In the genomic region with DNA sequence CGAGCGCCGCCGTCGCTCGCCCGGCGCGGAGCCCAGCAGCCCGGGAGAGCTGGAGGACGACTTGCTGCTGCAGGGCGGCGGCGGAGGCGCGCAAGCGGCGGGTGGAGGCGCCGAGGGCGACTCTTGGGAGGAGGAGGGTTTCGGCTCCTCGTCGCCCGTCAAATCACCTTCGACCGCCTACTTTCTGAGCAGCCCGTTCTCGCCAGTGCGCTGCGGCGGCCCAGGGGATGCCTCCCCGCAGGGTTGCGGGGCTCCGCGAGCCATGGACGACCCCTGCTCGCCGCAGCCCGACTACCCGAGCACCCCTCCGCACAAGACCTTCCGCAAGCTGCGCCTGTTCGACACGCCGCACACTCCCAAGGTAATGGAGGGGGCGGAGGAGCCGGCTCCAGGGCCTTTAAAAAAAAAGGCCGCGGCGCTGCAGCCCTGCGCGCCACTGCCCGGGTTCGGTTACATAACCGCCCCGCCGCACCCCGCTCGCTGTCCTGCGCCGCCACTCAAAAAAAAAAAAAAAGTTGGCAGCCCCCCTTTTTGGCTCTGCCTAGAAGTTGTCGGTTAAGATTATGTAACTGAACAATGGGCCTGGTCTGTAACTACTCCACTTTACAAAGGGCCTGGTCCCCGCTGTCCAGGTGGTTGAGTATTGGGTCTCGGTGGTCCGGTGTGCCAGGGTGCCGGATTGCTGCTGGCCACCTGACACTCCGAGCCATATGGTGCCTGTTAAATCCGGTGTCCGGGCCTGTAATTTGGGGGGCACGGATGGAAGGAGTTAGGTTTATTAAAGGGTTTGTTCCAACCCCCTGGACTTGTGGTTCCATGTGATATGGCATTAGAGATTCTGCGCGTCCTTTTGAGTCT, we compare ENCODE assay signal across 8 mouse cellular contexts. TPM values are rescaled to one million over a fixed set of nuclear protein-coding genes. Genes with fewer than 3 reads are reported as not detected.
DNase-seq lines count a peak whose midpoint lies in the region; ATAC-seq and TF ChIP-seq lines count a peak whose summit lies in the region.

No protein-coding gene starts in this region.

- peaks cover 51% of the 10 kb centered on the region for H3K79me3 ChIP-seq in C2C12 (ENCODE audit: low read depth)

- TF ChIP-seq POLR2A in testis, adult 2 months (IDR thresholded peaks at IDR 0.05; ENCODE audit: control insufficient read depth, low read depth, low read length), result no peak

- TF ChIP-seq CTCF in C2C12 (IDR thresholded peaks at IDR 0.05; ENCODE audit: control insufficient read depth, insufficient read depth, insufficient read length), result no peak
- TF ChIP-seq CTCF in midbrain, postnatal 0 days (IDR thresholded peaks at IDR 0.05), result no peak
- no peak for TF ChIP-seq CTCF in testis, adult 2 months (IDR thresholded peaks at IDR 0.05; ENCODE audit: control insufficient read depth, insufficient read depth, insufficient replicate concordance, low read depth, low read length)

- peak overlapping the region; percentile 86 for H3K4me2 ChIP-seq in embryonic facial prominence, embryonic 14.5 days (ENCODE audit: low read depth, low read length)
- peak overlapping the region; percentile 88 for H3K4me2 ChIP-seq in midbrain, postnatal 0 days (ENCODE audit: low read depth, low read length, poor library complexity, severe bottlenecking)

- WGBS in embryonic facial prominence, embryonic 14.5 days, result 0% methylated on average over 32 of the region's 74 CpGs
- 0% methylated on average over 52 of the region's 74 CpGs for WGBS in midbrain, postnatal 0 days

- peaks cover 13% of the 10 kb centered on the region; the same call in 1 of the 2 replicates for H3K4me1 ChIP-seq in embryonic facial prominence, embryonic 14.5 days (ENCODE audit: control insufficient read depth, insufficient read depth, low read length)
- no peaks in the 10 kb centered on the region for H3K4me1 ChIP-seq in midbrain, postnatal 0 days (ENCODE audit: insufficient read depth, low read length)
- H3K4me1 ChIP-seq in testis, adult 2 months (ENCODE audit: control insufficient read depth, insufficient read depth, low read length), result peaks cover 9% of the 10 kb centered on the region; the same call in 1 of the 2 replicates

- H3K9ac ChIP-seq in embryonic facial prominence, embryonic 14.5 days (ENCODE audit: low read depth, low read length), result peak overlapping the region; percentile 79
- H3K9ac ChIP-seq in midbrain, postnatal 0 days (replicated peaks; ENCODE audit: low read length, poor library complexity, severe bottlenecking), result peak overlapping the region; percentile 67

- H3K27ac ChIP-seq in embryonic facial prominence, embryonic 14.5 days (replicated peaks; ENCODE audit: low read depth, low read length), result peak overlapping the region; percentile 93
- peak overlapping the region; percentile 60 for H3K27ac ChIP-seq in midbrain, postnatal 0 days (ENCODE audit: low read depth, low read length)
- H3K27ac ChIP-seq in testis, adult 2 months (ENCODE audit: control insufficient read depth, insufficient read depth, low read depth, low read length), result peak overlapping the region; percentile 90

- no peaks in the 10 kb centered on the region for H3K9me3 ChIP-seq in embryonic facial prominence, embryonic 14.5 days (ENCODE audit: control insufficient read depth, low read length)
- H3K9me3 ChIP-seq in midbrain, postnatal 0 days (ENCODE audit: low read length), result no peaks in the 10 kb centered on the region

- H3K79me2 ChIP-seq in C2C12 (ENCODE audit: control insufficient read depth, insufficient read depth), result peaks cover 57% of the 10 kb centered on the region

- H3K4me3 ChIP-seq in C2C12 (ENCODE audit: insufficient read depth, poor library complexity, severe bottlenecking), result peak overlapping the region; percentile 78
- H3K4me3 ChIP-seq in embryonic facial prominence, embryonic 14.5 days (ENCODE audit: low read depth, low read length), result peak overlapping the region; percentile 95
- H3K4me3 ChIP-seq in midbrain, postnatal 0 days (ENCODE audit: low read depth, low read length), result peak overlapping the region; percentile 84
- H3K4me3 ChIP-seq in testis, adult 2 months (ENCODE audit: control insufficient read depth, low read depth, low read length), result peak overlapping the region; percentile 93

- peak; percentile 69 for DNase-seq in adrenal gland, postnatal 25 days
- DNase-seq in embryonic facial prominence, embryonic 14.5 days (ENCODE audit: low spot score), result peak; percentile 81
- peak; percentile 85 to 89 for DNase-seq in heart, adult 9 months (ENCODE audit: low spot score in 2 of 2)
- DNase-seq in kidney, adult 9 months, result peak; percentile 90
- DNase-seq in liver, result peak; percentile 75
- peak; percentile 36 for DNase-seq in midbrain, postnatal 0 days (ENCODE audit: low spot score)

- no peaks in the 10 kb centered on the region for H3K27me3 ChIP-seq in C2C12 (ENCODE audit: control insufficient read depth, insufficient read depth, insufficient read length)
- H3K27me3 ChIP-seq in embryonic facial prominence, embryonic 14.5 days (replicated peaks; ENCODE audit: control insufficient read depth, insufficient read depth, low read length), result no peaks in the 10 kb centered on the region
- H3K27me3 ChIP-seq in midbrain, postnatal 0 days (ENCODE audit: insufficient read depth, low read length), result no peaks in the 10 kb centered on the region
- no peaks in the 10 kb centered on the region for H3K27me3 ChIP-seq in testis, adult 2 months (ENCODE audit: control insufficient read depth, insufficient read depth, low read length)

- peak; percentile 12 for ATAC-seq in embryonic facial prominence, embryonic 14.5 days (ENCODE audit: low read depth)
- ATAC-seq in midbrain, postnatal 0 days (ENCODE audit: low FRiP score), result peak; percentile 47; the same call in 1 of the 2 replicates

- H3ac ChIP-seq in C2C12 (ENCODE audit: control insufficient read depth, insufficient read length, low read depth), result peak overlapping the region; percentile 69

- H3K36me3 ChIP-seq in C2C12 (ENCODE audit: control insufficient read depth, insufficient read depth), result peaks cover 29% of the 10 kb centered on the region
- peaks cover 14% of the 10 kb centered on the region for H3K36me3 ChIP-seq in embryonic facial prominence, embryonic 14.5 days (ENCODE audit: control insufficient read depth, insufficient read depth, low read length)
- H3K36me3 ChIP-seq in midbrain, postnatal 0 days (ENCODE audit: insufficient read depth, low read length), result no peaks in the 10 kb centered on the region
- no peaks in the 10 kb centered on the region for H3K36me3 ChIP-seq in testis, adult 2 months (ENCODE audit: control insufficient read depth, insufficient read depth, low read length)

TF ChIP-seq in C2C12, 6 proteins besides CTCF, POLR2A, EP300 and RAD21:
- TF ChIP-seq CEBPB (IDR thresholded peaks at IDR 0.05; ENCODE audit: low read depth), result no peak
- no peak for TF ChIP-seq USF1 (IDR thresholded peaks at IDR 0.05; ENCODE audit: low read depth)
- no peak for TF ChIP-seq FOSL1 (IDR thresholded peaks at IDR 0.05; ENCODE audit: insufficient read depth, low read length, poor library complexity, severe bottlenecking)
- no peak for TF ChIP-seq MYOD1 (IDR thresholded peaks at IDR 0.05; ENCODE audit: control insufficient read depth, insufficient read length, low read depth)
- TF ChIP-seq MAX (IDR thresholded peaks at IDR 0.05), result peak; percentile 12
- no peak for TF ChIP-seq MYOG (IDR thresholded peaks at IDR 0.05; ENCODE audit: control insufficient read depth, extremely low read depth, insufficient read length)

RNA-seq across cellular contexts. Expression of gene Wee1, which starts 0.9 kb away (rescaled TPM):
- 15.8 TPM for polyA plus RNA-seq in C2C12 (2012; fragmentation: generic; extraction: Trizol)
- total RNA-seq in adrenal gland, postnatal 25 days (2021), result 14.5 and 17.0 TPM in 2 replicates
- 23.6 TPM in 2 replicates for polyA plus RNA-seq in embryonic facial prominence, embryonic 14.5 days (2014; fragmentation: Nextera tagmentation; extraction: Ambion mirVana)
- 4.1 and 5.1 TPM in 2 replicates for total RNA-seq in midbrain, postnatal 0 days (2014; rRNA removed)
- polyA plus RNA-seq in midbrain, postnatal 0 days (2015; fragmentation: Nextera tagmentation; extraction: Ambion mirVana), result 3.6 and 3.7 TPM in 2 replicates
- 14.3 and 15.1 TPM in 2 replicates for polyA plus RNA-seq in testis, adult 2 months (2012; rRNA removed)

Comparison
In these comparisons a context has a peak if more than half of its experiments do, and no peak if none do; other contexts are left out.
1. Peak in every context shown above with its lines: DNase-seq, ATAC-seq, H3K4me3 ChIP-seq and H3K27ac ChIP-seq.
2. DNase-seq: peak in every context shown above with its lines; median percentile 90 in kidney, adult 9 months; 87 in heart, adult 9 months; 81 in embryonic facial prominence, embryonic 14.5 days; 75 in liver; 69 in adrenal gland, postnatal 25 days; 36 in midbrain, postnatal 0 days.